Mouse (Mus musculus): Measurements from ENCODE around the gene H6pd. TPM values are rescaled to one million over a fixed set of nuclear protein-coding genes. Genes with fewer than 3 reads are reported as not detected.
A peak's percentile ranks its signal among the peaks of the same experiment; 100 is the strongest.
"Not testable (repeated sequence)": the region's sequence is repeated elsewhere in the genome, so short reads cannot be mapped to it uniquely, and the experiment has no call there.

Gene H6pd
- polyA plus RNA-seq, 1 experiment: 22.0 TPM

GRCm38 (mm10) chr4:150048478-150049156 is 39.8 kb upstream of the H6pd start:
- Histone ChIP-seq H3K4me3 (ENCODE audit: low read depth, low read length) (peak overlapping the region; percentile 62), H3K4me1 (ENCODE audit: control insufficient read depth, insufficient read depth, insufficient read length, low read length) (0 out of 2 replicates have a peak, but pooled peaks cover 4% of the 10 kb centered on the region), H3K27me3 (ENCODE audit: control insufficient read depth, insufficient read depth, low read length) (peaks cover 15% of the 10 kb centered on the region), H3K36me3 (ENCODE audit: control insufficient read depth, insufficient read depth, low read length) (no peaks in the 10 kb centered on the region), H3K27ac (ENCODE audit: insufficient read depth, low read depth, low read length) (no peak overlapping the region)
- WGBS: 1% methylated on average over 49 of the region's 49 CpGs
- TF ChIP-seq CTCF (IDR thresholded peaks at IDR 0.05; ENCODE audit: extremely low read depth, insufficient read length, insufficient replicate concordance, low read depth, low read length): no peak
- TF ChIP-seq POLR2A (IDR thresholded peaks at IDR 0.05; ENCODE audit: low read depth, low read length): no peak

DNA sequence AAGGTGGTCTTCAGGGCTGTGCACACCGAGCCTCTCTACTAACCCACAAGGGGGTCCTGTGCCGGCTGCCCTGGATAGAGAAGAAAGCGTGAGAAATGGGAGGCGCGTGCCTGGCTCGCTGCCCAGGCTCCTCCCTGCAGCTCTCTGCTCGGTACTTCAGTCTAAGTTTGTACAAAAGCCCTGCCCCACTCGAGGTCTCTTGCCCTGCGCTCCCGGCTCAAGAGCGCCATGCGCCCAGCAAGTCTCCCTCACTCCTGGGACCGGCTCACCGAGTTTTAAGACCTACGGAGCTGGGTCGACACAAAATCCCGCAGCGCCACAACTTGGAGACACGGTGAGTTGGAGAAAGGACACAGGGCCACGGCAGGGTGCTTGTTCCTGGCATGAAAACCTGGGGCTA is 39.2 kb upstream of the H6pd start:
- Histone ChIP-seq H3K36me3 (ENCODE audit: control insufficient read depth, insufficient read depth, low read length) (no peaks in the 10 kb centered on the region), H3K27me3 (ENCODE audit: control insufficient read depth, insufficient read depth, low read length) (peaks cover 15% of the 10 kb centered on the region), H3K4me3 (ENCODE audit: low read depth, low read length) (peak overlapping the region; percentile 62), H3K4me1 (ENCODE audit: control insufficient read depth, insufficient read depth, insufficient read length, low read length) (0 out of 2 replicates have a peak, but pooled peaks cover 4% of the 10 kb centered on the region), H3K27ac (ENCODE audit: insufficient read depth, low read depth, low read length) (no peak overlapping the region)
- under 1% methylated on average over 20 of the region's 20 CpGs for WGBS
- TF ChIP-seq POLR2A (IDR thresholded peaks at IDR 0.05; ENCODE audit: low read depth, low read length) (no peak), CTCF (IDR thresholded peaks at IDR 0.05; ENCODE audit: extremely low read depth, insufficient read length, insufficient replicate concordance, low read depth, low read length) (no peak)

DNA sequence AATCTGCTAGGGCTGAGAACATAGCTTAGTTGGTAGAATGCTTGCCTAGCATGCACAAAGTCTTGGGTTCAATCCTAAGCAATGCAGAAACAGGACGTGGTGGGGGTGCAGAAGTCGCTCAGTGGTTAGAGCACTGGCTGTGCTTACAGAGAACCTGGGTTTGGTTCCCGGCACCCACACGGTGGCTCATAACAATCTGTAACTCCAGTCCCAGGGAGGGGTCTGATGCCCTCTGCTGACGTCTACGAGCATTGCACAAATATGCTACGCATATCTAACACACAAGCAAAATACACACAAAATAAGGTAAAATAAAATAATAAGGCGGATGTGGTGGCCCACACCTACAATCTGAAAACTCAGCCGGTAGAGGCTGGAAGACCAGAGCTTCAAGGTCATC is 34.8 kb upstream of the H6pd start:
- WGBS: 95% methylated on average over 9 of the region's 9 CpGs

GRCm38 (mm10) chr4:150041346-150042110 is 32.7 kb upstream of the H6pd start:
- Histone ChIP-seq H3K36me3 (ENCODE audit: control insufficient read depth, insufficient read depth, low read length) (no peaks in the 10 kb centered on the region), H3K27me3 (ENCODE audit: control insufficient read depth, insufficient read depth, low read length) (no peaks in the 10 kb centered on the region), H3K27ac (ENCODE audit: insufficient read depth, low read depth, low read length) (no peak overlapping the region), H3K4me3 (ENCODE audit: low read depth, low read length) (no peak overlapping the region), H3K4me1 (ENCODE audit: control insufficient read depth, insufficient read depth, insufficient read length, low read length) (no peaks in the 10 kb centered on the region)
- TF ChIP-seq CTCF (IDR thresholded peaks at IDR 0.05; ENCODE audit: extremely low read depth, insufficient read length, insufficient replicate concordance, low read depth, low read length) (no peak), POLR2A (IDR thresholded peaks at IDR 0.05; ENCODE audit: low read depth, low read length) (no peak)
- WGBS: 71% methylated on average over 10 of the region's 10 CpGs

More for the DNA sequence above, 34.8 kb upstream of the H6pd start:
- no peak overlapping the region for H3K27ac ChIP-seq (ENCODE audit: insufficient read depth, low read depth, low read length)
- H3K36me3 ChIP-seq (ENCODE audit: control insufficient read depth, insufficient read depth, low read length): no peaks in the 10 kb centered on the region
- H3K4me1 ChIP-seq (ENCODE audit: control insufficient read depth, insufficient read depth, insufficient read length, low read length): no peaks in the 10 kb centered on the region
- peaks cover 13% of the 10 kb centered on the region for H3K27me3 ChIP-seq (ENCODE audit: control insufficient read depth, insufficient read depth, low read length)
- no peak overlapping the region for H3K4me3 ChIP-seq (ENCODE audit: low read depth, low read length)
- TF ChIP-seq POLR2A (IDR thresholded peaks at IDR 0.05; ENCODE audit: low read depth, low read length) (no peak), CTCF (IDR thresholded peaks at IDR 0.05; ENCODE audit: extremely low read depth, insufficient read length, insufficient replicate concordance, low read depth, low read length) (no peak)

DNA sequence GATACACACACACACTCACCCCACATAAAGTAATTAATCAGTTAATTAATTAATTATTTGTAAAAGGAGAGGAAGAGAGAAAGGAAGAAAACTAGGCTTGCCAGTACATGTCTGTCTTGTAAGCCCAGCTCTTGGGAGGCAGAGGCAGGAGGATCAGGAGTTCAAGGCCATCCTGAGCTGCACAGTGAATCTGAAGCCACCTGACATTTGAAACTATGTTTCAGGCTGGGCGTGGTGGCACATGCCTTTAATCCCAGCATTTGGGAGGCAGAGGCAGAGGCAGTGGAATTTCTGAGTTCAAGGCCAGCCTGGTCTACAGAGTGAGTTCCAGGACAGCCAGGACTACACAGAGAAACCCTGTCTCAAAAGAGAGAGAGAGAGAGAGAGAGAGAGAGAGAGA is 32.0 kb upstream of the H6pd start:
- H3K4me1 ChIP-seq (ENCODE audit: control insufficient read depth, insufficient read depth, insufficient read length, low read length); H3K27me3 ChIP-seq (ENCODE audit: control insufficient read depth, insufficient read depth, low read length); H3K4me3 ChIP-seq (ENCODE audit: low read depth, low read length); H3K27ac ChIP-seq (ENCODE audit: insufficient read depth, low read depth, low read length); H3K36me3 ChIP-seq (ENCODE audit: control insufficient read depth, insufficient read depth, low read length): not testable (repeated sequence)
- 77% methylated on average over 1 of the region's 1 CpGs for WGBS

DNA sequence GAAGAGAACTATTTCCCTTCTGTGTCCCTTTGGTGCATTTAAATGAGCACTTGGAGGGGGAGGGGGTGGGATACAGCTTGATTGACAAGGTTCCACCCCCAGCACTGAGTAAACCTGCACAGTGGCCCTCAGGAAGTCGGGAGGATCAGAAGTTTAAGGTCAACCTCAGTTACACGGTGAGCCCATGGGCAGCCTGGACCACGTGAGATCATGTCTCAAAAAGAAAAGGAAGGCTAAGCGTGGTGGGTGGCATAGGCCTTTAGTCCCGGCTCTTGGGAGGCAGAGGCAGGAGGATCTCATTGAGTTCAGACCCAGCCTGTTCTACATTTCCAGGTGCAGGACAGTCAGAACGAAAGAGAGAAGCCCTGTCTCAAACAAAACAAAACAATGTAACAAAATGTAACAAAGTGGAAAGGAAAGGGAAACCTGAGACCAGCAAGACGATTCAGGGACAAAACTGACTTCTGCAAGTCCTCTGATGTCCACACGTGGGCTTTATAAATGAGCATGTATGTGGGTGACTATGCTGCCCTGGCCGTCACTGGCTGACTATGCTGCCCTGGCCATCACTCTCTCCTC is 31.3 kb upstream of the H6pd start:
- H3K4me1 ChIP-seq (ENCODE audit: control insufficient read depth, insufficient read depth, insufficient read length, low read length): no peaks in the 10 kb centered on the region
- no peak overlapping the region for H3K4me3 ChIP-seq (ENCODE audit: low read depth, low read length)
- WGBS: 80% methylated on average over 9 of the region's 9 CpGs
- H3K27ac ChIP-seq (ENCODE audit: insufficient read depth, low read depth, low read length): no peak overlapping the region
- TF ChIP-seq CTCF (IDR thresholded peaks at IDR 0.05; ENCODE audit: extremely low read depth, insufficient read length, insufficient replicate concordance, low read depth, low read length) (no peak), POLR2A (IDR thresholded peaks at IDR 0.05; ENCODE audit: low read depth, low read length) (no peak)
- H3K36me3 ChIP-seq (ENCODE audit: control insufficient read depth, insufficient read depth, low read length): no peaks in the 10 kb centered on the region
- no peaks in the 10 kb centered on the region for H3K27me3 ChIP-seq (ENCODE audit: control insufficient read depth, insufficient read depth, low read length)

DNA sequence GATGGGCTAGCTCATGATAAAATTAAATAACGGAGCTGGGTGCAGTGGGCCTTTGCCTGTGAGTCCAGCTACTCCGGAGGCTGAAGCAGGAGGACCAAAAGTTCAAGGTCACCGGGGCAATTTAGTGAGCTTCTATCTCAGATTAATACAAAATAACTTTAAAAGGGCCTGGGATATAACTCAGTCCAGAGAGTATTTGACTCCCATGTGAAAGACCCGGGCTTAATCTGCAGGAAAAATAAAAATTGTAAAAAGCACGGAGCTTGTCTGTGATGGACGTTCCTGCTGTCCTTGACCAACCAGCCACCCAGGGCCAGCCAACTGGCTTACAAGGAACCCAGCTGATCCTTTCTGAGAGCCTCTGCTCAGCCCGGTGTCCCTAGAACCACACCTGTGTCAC is 29.7 kb upstream of the H6pd start:
- TF ChIP-seq CTCF (IDR thresholded peaks at IDR 0.05; ENCODE audit: extremely low read depth, insufficient read length, insufficient replicate concordance, low read depth, low read length) (no peak), POLR2A (IDR thresholded peaks at IDR 0.05; ENCODE audit: low read depth, low read length) (no peak)
- Histone ChIP-seq H3K36me3 (ENCODE audit: control insufficient read depth, insufficient read depth, low read length) (no peaks in the 10 kb centered on the region), H3K4me3 (ENCODE audit: low read depth, low read length) (no peak overlapping the region), H3K27me3 (ENCODE audit: control insufficient read depth, insufficient read depth, low read length) (peaks cover under 1% of the 10 kb centered on the region; the same call in 1 of the 2 replicates), H3K4me1 (ENCODE audit: control insufficient read depth, insufficient read depth, insufficient read length, low read length) (no peaks in the 10 kb centered on the region), H3K27ac (ENCODE audit: insufficient read depth, low read depth, low read length) (no peak overlapping the region)
- 79% methylated on average over 7 of the region's 7 CpGs for WGBS
